Comparison of ENCODE assay signal across 15 mouse cellular contexts in genomic region chr15:81969173-81969572, GRCm38 (mm10). TPM values are rescaled to one million over a fixed set of nuclear protein-coding genes. Genes with fewer than 3 reads are reported as not detected.
DNase-seq lines count a peak whose midpoint lies in the region; ATAC-seq and TF ChIP-seq lines count a peak whose summit lies in the region.
"Had no signal": no experiment of that assay in that cellular context is flagged by ENCODE, and none has a peak within 500 bp of the region (broad histone marks: within the 10 kb centered on the region; RNA-seq: fewer than 3 reads in every experiment).

No protein-coding gene starts in this region.

- H3K79me2 ChIP-seq in CH12.LX (replicated peaks; ENCODE audit: control insufficient read depth, extremely low read depth, insufficient read depth, poor library complexity, severe bottlenecking): no peaks in the 10 kb centered on the region

- H3K4me1 ChIP-seq in CH12.LX (ENCODE audit: control insufficient read depth in 1 of 2, insufficient read depth in 2 of 2): peaks cover 26 to 54% of the 10 kb centered on the region in 2 experiments
- H3K4me1 ChIP-seq in liver, embryonic 12.5 days: peaks cover 29% of the 10 kb centered on the region
- H3K4me1 ChIP-seq: forebrain, embryonic 15.5 days; heart, embryonic 10.5 days had no signal

- peaks cover 3% of the 10 kb centered on the region for H3K9me3 ChIP-seq in CH12.LX (replicated peaks; ENCODE audit: low read length)
- 0 out of 2 replicates have a peak, but pooled peaks cover 3% of the 10 kb centered on the region for H3K9me3 ChIP-seq in liver, embryonic 12.5 days (replicated peaks)
- H3K9me3 ChIP-seq: forebrain, embryonic 15.5 days had no signal

- H3K36me3 ChIP-seq in CH12.LX (replicated peaks in 1 of 2; ENCODE audit: control insufficient read depth in 1 of 2, insufficient read depth in 1 of 2, low read length in 1 of 2): no peaks in the 10 kb centered on the region
- H3K36me3 ChIP-seq in liver, embryonic 12.5 days: no peaks in the 10 kb centered on the region
- H3K36me3 ChIP-seq: forebrain, embryonic 15.5 days; heart, embryonic 10.5 days had no signal

- in situ Hi-C loops in CH12.LX (cut with MboI; ENCODE audit: low pct_ligation_motif_present, low pct_unique_long_range_greater_than_20kb, low sequenced_read_pairs): no loop called here

- TF ChIP-seq RAD21 in CH12.LX (IDR thresholded peaks at IDR 0.05; ENCODE audit: low read depth, low read length): no peak

- dilution Hi-C loops in CH12.LX (cut with MboI; ENCODE audit: extremely low pct_ligation_motif_present, extremely low pct_unique_long_range_greater_than_20kb, low sequenced_read_pairs): no loop called here

- peak overlapping the region; percentile 0; the same call in 1 of the 2 replicates for H3K9ac ChIP-seq in CH12.LX (ENCODE audit: insufficient read depth, low read depth)
- H3K9ac ChIP-seq in liver, embryonic 12.5 days: no peak overlapping the region
- H3K9ac ChIP-seq: forebrain, embryonic 15.5 days had no signal

- peak; percentile 37; the same call in 1 of the 2 replicates for TF ChIP-seq POLR2A in CH12.LX (IDR thresholded peaks at IDR 0.05; ENCODE audit: low read depth, low read length)

- H3K27ac ChIP-seq in CH12.LX (ENCODE audit: insufficient read depth, low read depth): no peak overlapping the region
- 0 out of 2 replicates have a peak overlapping the region, but pooled peaks have one; percentile 32 for H3K27ac ChIP-seq in liver, embryonic 12.5 days
- H3K27ac ChIP-seq: forebrain, embryonic 15.5 days; heart, embryonic 10.5 days; hindbrain, postnatal 0 days had no signal

- 37% methylated on average over 7 of the region's 7 CpGs for WGBS in liver, embryonic 12.5 days (ENCODE audit: insufficient replicate concordance)

- DNase-seq in embryo, embryonic 10.5 days (ENCODE audit: low spot score): peak; percentile 23
- DNase-seq in embryo, embryonic 10 days (ENCODE audit: low spot score): no peak
- DNase-seq in CH12.LX (ENCODE audit: extremely low read depth): peak; percentile 73
- DNase-seq in induced T-regulatory cell, adult 2 months (ENCODE audit: low read depth): peak; percentile 70
- no peak for DNase-seq in cerebellum, adult 18-20 months
- no peak for DNase-seq in layer of hippocampus, adult 11-12 months (ENCODE audit: low spot score)
- DNase-seq in neural tube, embryonic 10.5 days (ENCODE audit: extremely low spot score, low spot score): no peak
- DNase-seq: B cell, adult 2 months; cerebellum, postnatal 36 days had no signal

- TF ChIP-seq CTCF in CH12.LX (conservative IDR thresholded peaks at IDR 0.05 in 1 of 2, IDR thresholded peaks at IDR 0.05 in 1 of 2; ENCODE audit: low read depth in 2 of 2, low read length in 2 of 2): no peak

- peak; percentile 81; the same call in 1 of the 2 replicates for ATAC-seq in liver, embryonic 12.5 days
- ATAC-seq: forebrain, embryonic 15.5 days; hindbrain, postnatal 0 days; midbrain, embryonic 16.5 days had no signal

- no peaks in the 10 kb centered on the region for H3K27me3 ChIP-seq in CH12.LX (replicated peaks)
- H3K27me3 ChIP-seq in liver, embryonic 12.5 days (replicated peaks): peaks cover 15% of the 10 kb centered on the region
- H3K27me3 ChIP-seq: forebrain, embryonic 15.5 days had no signal

- H3K4me3 ChIP-seq in CH12.LX (replicated peaks in 1 of 3; ENCODE audit: low read depth in 2 of 3, low read length in 2 of 3, poor library complexity in 1 of 3): peak overlapping the region in 1 of 3 experiments; percentile 34
- H3K4me3 ChIP-seq in liver, embryonic 12.5 days: no peak overlapping the region
- H3K4me3 ChIP-seq: forebrain, embryonic 15.5 days; heart, embryonic 10.5 days had no signal

- 0 out of 2 replicates have a peak, but pooled peaks have one; percentile 7 for TF ChIP-seq EP300 in CH12.LX (IDR thresholded peaks at IDR 0.05; ENCODE audit: low read length)

- peak overlapping the region; percentile 34 for H3K4me2 ChIP-seq in CH12.LX (ENCODE audit: insufficient read depth, low read depth, poor library complexity, severe bottlenecking)
- H3K4me2 ChIP-seq in liver, embryonic 12.5 days: peak overlapping the region; percentile 31; the same call in 1 of the 2 replicates
- H3K4me2 ChIP-seq: forebrain, embryonic 15.5 days had no signal

TF ChIP-seq in CH12.LX, 34 proteins besides CTCF, POLR2A, EP300 and RAD21:
- peak; percentile 23; the same call in 1 of the 2 replicates for TF ChIP-seq BHLHE40 (IDR thresholded peaks at IDR 0.05; ENCODE audit: low read depth, low read length)
- no peak for TF ChIP-seq E2F4 (IDR thresholded peaks at IDR 0.05; ENCODE audit: insufficient replicate concordance, low read depth, low read length)
- TF ChIP-seq JUN (IDR thresholded peaks at IDR 0.05; ENCODE audit: insufficient read depth, low read depth, low read length): no peak
- no peak for TF ChIP-seq JUND (conservative IDR thresholded peaks at IDR 0.05; ENCODE audit: low read depth, low read length)
- TF ChIP-seq GABPA (IDR thresholded peaks at IDR 0.05; ENCODE audit: insufficient replicate concordance, low read depth, low read length): no peak
- no peak for TF ChIP-seq ZKSCAN1 (IDR thresholded peaks at IDR 0.05; ENCODE audit: borderline replicate concordance, low read depth, low read length)
- no peak for TF ChIP-seq ZC3H11A (IDR thresholded peaks at IDR 0.05; ENCODE audit: low read depth, low read length)
- 0 out of 2 replicates have a peak, but pooled peaks have one; percentile 14 for TF ChIP-seq NELFE (IDR thresholded peaks at IDR 0.05; ENCODE audit: low read depth, low read length)
- TF ChIP-seq MAX (IDR thresholded peaks at IDR 0.05; ENCODE audit: low read length): peak; percentile 40; the same call in 1 of the 2 replicates
- no peak for TF ChIP-seq UBTF (IDR thresholded peaks at IDR 0.05; ENCODE audit: low read depth, low read length)
- 0 out of 2 replicates have a peak, but pooled peaks have one; percentile 5 for TF ChIP-seq ZMIZ1 (IDR thresholded peaks at IDR 0.05; ENCODE audit: low read depth, low read length)
- TF ChIP-seq IRF4 (IDR thresholded peaks at IDR 0.05; ENCODE audit: low read depth, low read length): peak; percentile 23; the same call in 1 of the 2 replicates
- no peak for TF ChIP-seq MAFK (IDR thresholded peaks at IDR 0.05; ENCODE audit: insufficient replicate concordance, low read length)
- TF ChIP-seq USF1 (IDR thresholded peaks at IDR 0.05; ENCODE audit: low read depth, low read length): no peak
- TF ChIP-seq MXI1 (IDR thresholded peaks at IDR 0.05; ENCODE audit: low read depth, low read length): peak; percentile 81
- TF ChIP-seq ETS1 (conservative IDR thresholded peaks at IDR 0.05; ENCODE audit: low read depth, low read length): no peak
- no peak for TF ChIP-seq NRF1 (IDR thresholded peaks at IDR 0.05; ENCODE audit: low read depth, low read length)
- TF ChIP-seq CHD2 (IDR thresholded peaks at IDR 0.05; ENCODE audit: low read length): 0 out of 2 replicates have a peak, but pooled peaks have one; percentile 21
- no peak for TF ChIP-seq HCFC1 (IDR thresholded peaks at IDR 0.05; ENCODE audit: low read depth, low read length)
- no peak for TF ChIP-seq POLR2AphosphoS2 (IDR thresholded peaks at IDR 0.05; ENCODE audit: low read depth, low read length)
- no peak for TF ChIP-seq SIN3A (IDR thresholded peaks at IDR 0.05; ENCODE audit: low read length)

RNA-seq across cellular contexts. Expression of gene Pmm1, which starts 8.4 kb away (rescaled TPM):
- total RNA-seq in CH12.LX (2012; rRNA removed) (120 and 128 TPM in 2 replicates), CH12.LX (2014; rRNA removed) (48.3 and 51.8 TPM in 2 replicates)
- polyA plus RNA-seq in CH12.LX (2012; ENCODE audit: insufficient read length, low read depth): 140 and 153 TPM in 2 replicates
- 24.6 and 28.0 TPM in 2 replicates for polyA plus RNA-seq in liver, embryonic 12.5 days (2016; fragmentation: Nextera tagmentation; extraction: Ambion mirVana)

RNA-seq across cellular contexts. Expression of gene 1700029P11Rik, which starts 11.2 kb away (rescaled TPM):
- total RNA-seq in CH12.LX (2012; rRNA removed): not detected in 2 replicates
- total RNA-seq in CH12.LX (2014; rRNA removed): not detected in 2 replicates
- polyA plus RNA-seq in CH12.LX (2012; ENCODE audit: insufficient read length, low read depth): not detected in 2 replicates
- not detected in 2 replicates for polyA plus RNA-seq in liver, embryonic 12.5 days (2016; fragmentation: Nextera tagmentation; extraction: Ambion mirVana)
- total RNA-seq: hindbrain, postnatal 0 days; left cerebral cortex, postnatal 14 days had no signal
- polyA plus RNA-seq: forebrain, embryonic 15.5 days; heart, embryonic 10.5 days; hindbrain, postnatal 0 days; midbrain, embryonic 16.5 days had no signal

RNA-seq across cellular contexts. Expression of gene Xrcc6, which starts 18.5 kb away (rescaled TPM):
- total RNA-seq in CH12.LX (2012; rRNA removed) (67.3 and 80.0 TPM in 2 replicates), CH12.LX (2014; rRNA removed) (79.5 and 83.5 TPM in 2 replicates)
- polyA plus RNA-seq in CH12.LX (2012; ENCODE audit: insufficient read length, low read depth): 80.8 and 94.0 TPM in 2 replicates
- polyA plus RNA-seq in liver, embryonic 12.5 days (2016; fragmentation: Nextera tagmentation; extraction: Ambion mirVana): 94.9 and 98.7 TPM in 2 replicates

RNA-seq across cellular contexts. Expression of gene Csdc2, which starts 32.6 kb away (rescaled TPM):
- 0.08 and 0.13 TPM in 2 replicates for total RNA-seq in CH12.LX (2012; rRNA removed)
- not detected in 2 replicates for total RNA-seq in CH12.LX (2014; rRNA removed)
- polyA plus RNA-seq in CH12.LX (2012; ENCODE audit: insufficient read length, low read depth): 0.43 and 0.45 TPM in 2 replicates
- polyA plus RNA-seq in liver, embryonic 12.5 days (2016; fragmentation: Nextera tagmentation; extraction: Ambion mirVana): 1.8 and 2.5 TPM in 2 replicates

RNA-seq across cellular contexts. Expression of gene Polr3h, which starts 43.1 kb away (rescaled TPM):
- 59.3 and 64.9 TPM in 2 replicates for total RNA-seq in CH12.LX (2012; rRNA removed)
- 40.5 and 40.7 TPM in 2 replicates for total RNA-seq in CH12.LX (2014; rRNA removed)
- 153 and 224 TPM in 2 replicates for polyA plus RNA-seq in CH12.LX (2012; ENCODE audit: insufficient read length, low read depth)
- 87.2 and 96.3 TPM in 2 replicates for polyA plus RNA-seq in liver, embryonic 12.5 days (2016; fragmentation: Nextera tagmentation; extraction: Ambion mirVana)

Comparison
In these comparisons a context has a peak if more than half of its experiments do, and no peak if none do; other contexts are left out.
1. DNase-seq: peak in embryo, embryonic 10.5 days (single experiment), CH12.LX (single experiment) and induced T-regulatory cell, adult 2 months (single experiment); none in embryo, embryonic 10 days (single experiment), cerebellum, adult 18-20 months (0 of 2), layer of hippocampus, adult 11-12 months (single experiment) and neural tube, embryonic 10.5 days (single experiment).